Mouse (Mus musculus) c-Kit-positive CD71-positive TER-119-negative erythroid progenitor cells, embryonic 14.5 days (primary cell): ENCODE results near the gene Tbl1x.

Experiments used
- DNase-seq: peaks from one replicate; pipeline ENCODE4 v3.0.0-alpha.2; 2013; ENCODE audit warnings: low read depth

Gene Tbl1x

DNA sequence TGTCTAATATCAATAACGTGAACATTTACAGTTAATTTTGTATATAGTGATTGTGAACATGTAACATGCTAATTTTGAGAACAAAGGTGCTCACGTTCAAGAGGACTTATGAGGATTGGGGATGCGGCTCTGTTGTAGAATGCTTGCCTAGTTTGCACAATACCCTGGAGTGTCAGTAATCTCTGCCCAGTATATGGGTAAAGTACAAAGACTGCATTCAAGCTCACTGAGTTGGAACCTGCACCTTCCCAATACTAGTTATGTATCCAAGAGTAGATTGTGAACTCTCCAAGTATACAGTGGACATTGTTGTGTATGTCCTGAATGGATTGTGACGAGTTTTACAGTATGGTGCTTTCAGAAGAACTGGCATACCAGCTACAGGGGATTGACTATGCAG, 33.7 kb downstream of the Tbl1x start:
- DNase-seq, result no peak

DNA sequence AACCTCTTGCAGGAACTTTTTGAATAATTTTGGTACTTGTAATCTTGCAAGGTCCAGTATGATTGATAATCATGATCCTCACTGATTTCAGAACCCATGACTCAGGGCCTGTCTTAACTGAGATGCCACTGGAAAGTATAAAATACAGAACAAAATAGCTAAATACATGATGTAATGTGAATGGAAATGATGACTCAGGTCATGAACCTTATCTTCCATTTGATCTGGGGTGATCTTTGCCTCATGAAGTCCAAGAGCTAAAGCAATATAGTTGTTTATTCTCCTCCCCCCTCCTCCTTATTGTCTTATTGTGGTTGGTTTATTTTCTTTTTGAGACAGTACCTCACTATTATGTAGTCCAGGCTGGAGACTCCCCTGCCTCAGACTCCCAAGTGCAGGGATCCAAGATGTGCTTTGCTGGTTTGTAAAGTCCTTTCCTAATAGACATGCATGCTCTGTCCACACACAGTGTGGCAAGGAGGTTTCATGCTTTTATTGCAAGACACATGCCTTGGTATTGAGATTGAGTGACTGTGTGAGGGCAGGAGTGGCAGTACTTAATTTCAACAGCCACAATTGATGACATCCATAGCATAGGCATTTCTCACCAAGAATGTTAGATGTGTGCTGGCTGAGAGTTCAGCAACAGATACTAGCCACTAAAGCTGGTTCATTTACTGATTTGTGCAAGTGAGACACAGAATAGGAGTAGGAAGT, 34.7 kb downstream of the Tbl1x start:
- DNase-seq, result no peak

DNA sequence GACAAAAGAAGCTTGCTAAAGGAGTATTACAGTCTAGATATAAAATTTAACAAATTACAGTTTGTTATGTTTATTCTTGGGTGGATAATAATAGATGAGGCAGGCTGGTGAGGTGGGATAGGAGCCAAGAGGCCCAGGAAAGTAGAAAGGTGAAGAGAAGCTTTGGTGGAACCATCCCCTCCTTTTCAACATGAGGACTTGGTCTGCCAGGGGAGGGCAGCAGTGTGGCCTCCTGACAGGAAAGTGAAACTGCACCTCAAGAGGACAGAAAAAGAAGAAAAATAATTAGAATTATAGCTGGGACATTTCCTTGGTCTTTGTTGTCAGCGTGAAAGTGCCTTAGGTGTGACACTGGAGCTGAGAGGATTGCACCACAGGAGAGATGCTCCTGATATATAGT, 35.6 kb downstream of the Tbl1x start:
- peak; percentile 8 for DNase-seq

DNA sequence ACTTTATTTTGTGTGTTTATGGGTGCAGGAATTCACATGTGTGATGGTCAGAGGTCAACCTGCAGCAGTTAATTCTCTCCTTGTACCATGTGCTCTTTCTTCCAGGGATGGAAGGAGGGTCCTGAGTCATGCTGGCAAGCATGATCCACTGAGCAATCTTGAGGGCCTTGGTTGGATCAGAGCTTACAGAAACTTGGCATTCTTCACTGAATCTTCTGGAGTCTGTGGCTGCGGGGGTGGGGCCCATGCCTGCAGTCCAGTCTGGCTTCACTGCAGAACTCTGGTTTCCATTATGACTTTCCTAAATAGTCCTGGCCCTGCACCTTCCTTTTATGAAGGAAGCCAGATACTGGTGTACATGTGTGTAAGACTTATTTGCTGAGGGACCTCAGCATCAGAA, 38.1 kb downstream of the Tbl1x start:
- no peak for DNase-seq

DNA sequence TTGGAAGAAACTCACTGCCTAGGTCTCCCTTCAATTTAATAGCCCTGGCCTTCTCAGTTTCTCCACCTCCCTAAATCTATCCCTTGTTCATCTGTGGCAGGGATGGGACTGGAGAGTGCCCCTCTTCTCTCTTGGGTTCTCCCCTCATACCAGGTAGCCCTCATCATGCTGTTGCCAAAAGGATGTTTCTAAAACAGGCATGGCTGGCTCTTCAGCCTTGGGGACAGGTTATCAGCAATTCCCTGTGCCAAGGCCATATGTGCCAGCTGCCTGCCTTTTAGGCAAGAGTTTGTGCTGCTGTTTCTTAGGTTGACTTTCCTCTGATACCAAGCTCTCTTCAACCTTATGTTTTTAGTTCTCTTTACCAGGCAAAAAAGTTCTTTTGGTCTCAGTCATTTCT, 39.6 kb downstream of the Tbl1x start:
- no peak for DNase-seq

DNA sequence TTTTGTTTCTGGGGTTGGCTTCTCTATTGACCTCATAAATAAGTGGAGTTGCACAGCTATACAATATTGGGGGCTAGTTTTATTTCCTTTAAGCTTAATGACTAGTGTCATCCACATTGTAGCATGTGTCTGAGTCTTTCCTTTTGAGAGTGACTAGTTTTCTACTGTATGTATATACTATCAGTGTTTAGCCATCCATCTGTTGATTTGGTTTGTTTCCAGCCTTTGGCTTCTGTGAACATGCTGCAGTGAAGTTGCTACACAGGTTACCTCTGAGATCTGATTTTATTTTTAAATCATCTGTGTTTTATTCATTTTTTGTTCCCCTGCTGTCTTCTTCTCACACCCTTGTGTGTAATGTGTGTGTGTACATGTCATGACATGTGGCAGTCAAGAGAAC, 40.5 kb downstream of the Tbl1x start:
- DNase-seq, result no peak

DNA sequence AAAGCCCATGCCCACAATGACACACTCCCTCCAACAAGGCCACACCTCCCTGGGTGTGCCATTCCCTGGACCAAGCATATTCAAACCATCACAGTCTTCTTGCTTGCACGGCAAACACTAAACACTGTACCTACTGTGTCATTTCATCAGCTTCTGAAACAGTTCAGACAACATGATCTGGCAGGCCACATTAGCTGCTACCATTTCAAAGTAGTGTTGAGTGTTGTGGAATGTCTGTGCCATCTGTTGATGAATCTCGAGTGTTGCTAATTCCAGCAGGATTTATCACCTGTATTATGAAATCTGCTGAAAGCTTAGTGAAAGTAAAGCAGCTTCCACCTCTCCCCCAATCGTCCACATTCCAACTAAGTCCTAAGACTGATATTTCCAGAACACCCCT, 41.3 kb downstream of the Tbl1x start:
- DNase-seq, result no peak

DNA sequence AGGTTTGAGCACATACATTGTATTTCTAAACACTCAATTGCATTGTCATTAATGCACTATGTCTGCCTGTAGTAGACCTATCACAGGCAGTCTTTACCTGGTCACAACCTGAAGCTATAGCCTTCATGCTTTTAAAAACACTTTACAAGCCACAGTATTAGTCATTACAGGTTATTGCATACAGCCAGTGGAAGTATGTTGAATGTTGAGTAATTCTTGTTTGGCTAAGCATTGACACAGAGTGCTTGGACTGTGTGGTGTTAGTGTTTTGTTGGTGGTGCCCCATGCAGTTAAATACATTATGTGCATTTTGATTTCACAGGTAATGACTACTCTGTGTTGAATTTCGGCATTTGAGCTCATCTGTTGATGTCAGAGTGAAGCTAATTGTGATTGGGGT, 45.2 kb downstream of the Tbl1x start:
- DNase-seq, result no peak

DNA sequence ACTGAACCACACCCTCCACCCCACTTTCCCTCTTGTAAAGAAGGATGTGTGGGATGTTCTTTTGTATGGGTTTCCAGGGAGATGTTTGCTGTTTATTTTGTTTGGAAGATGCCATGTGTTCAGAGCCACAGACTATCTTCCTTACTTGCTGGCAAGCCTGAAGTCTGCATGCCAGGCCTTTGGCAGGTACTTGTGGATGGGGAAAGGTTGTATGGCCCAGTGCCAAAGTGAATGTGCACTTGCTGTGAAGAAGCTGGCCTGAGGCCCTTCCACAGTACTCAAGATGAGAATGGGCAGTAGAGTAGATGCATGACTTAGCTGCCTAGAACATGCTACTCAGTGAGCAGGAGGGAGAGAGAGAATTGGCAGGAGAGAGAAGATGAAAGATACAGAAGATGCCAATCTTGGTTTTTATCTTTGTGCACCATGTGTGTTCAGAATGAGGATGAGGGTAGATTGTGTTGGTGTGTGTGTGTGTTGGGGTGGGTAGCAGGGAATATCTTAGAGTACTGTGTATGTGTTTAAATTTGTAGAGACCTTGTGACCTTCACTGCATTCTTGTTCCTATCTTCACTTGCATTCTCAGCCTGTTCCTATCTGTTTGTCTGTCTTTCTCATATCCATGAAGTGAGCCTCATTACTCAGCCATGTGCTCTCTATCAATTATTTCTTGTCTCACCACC, 48.5 kb downstream of the Tbl1x start:
- DNase-seq, result no peak

DNA sequence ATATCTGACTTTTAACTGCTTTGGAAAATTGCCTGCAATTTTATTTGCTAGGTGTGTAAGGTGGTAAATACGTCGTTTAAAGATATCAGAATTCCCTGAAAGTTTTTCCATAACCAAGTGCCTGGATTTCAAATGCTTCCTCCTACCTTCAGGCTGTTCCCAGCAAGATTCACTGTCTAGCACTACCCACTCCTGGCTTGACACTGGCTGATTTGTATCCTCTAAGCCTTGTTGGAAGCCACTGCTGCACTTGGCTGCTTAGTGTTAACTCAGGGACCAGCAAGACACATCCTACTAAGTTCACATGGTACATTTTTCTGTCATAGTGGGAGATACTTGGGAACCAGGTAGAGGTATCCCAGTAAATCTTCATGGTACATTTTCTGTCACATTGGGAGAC, 52.8 kb downstream of the Tbl1x start:
- DNase-seq, result no peak

DNA sequence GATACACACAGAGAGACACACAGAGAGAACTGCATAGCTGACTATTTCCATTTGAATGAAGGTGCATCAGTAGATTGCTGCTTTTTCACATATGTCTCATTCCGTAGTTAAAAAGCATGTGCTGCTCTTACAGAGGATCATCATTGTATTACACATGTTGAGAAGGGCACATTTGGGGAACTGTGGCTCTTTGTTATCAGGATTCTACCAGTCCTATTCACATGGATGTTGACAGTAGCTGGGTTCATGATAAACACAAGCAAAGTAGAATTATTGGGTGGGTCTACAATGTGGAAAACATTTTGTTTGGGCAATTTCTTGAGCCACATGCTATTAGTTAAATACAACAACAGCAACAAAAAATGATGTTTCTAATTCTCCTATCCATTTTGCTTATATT, 55.9 kb downstream of the Tbl1x start:
- no peak for DNase-seq

DNA sequence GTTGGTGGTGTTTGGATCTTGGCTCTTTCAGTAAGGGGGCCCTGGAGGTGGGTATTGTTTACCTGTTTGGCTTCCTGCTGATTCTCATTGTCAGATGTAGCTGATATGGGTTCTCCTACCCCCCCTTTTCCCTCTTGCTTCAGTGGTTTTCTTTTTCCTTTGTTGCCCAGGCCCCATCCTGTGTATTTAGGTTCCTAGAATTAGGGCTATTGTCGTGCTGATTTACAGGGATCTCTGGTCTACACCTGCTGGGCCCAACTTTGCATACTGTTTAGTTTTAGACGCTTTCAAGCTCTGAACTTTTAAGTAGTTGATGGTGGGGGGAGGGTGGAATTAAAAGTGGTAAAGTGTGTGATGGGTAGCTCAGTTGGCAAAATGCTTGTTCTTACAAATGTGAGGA, 57.2 kb downstream of the Tbl1x start:
- no peak for DNase-seq

DNA sequence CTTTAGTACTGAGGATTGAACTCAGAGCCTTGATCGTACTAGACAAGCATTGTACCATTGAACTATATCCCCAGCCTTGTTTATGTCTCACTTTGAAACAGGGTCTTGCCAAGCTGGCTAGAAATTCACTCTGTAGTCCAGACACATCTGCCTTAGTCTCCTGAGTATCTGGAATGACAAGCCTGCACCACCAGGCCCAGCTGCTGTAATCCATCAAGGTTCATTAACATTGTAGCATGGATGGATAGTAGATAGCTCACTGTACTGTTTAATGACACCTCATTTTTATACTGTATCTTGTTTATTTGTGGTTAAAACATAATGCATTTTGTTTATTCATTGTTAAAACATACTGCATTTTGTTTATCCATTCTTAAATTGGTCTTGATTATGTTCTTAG, 62.9 kb downstream of the Tbl1x start:
- no peak for DNase-seq

DNA sequence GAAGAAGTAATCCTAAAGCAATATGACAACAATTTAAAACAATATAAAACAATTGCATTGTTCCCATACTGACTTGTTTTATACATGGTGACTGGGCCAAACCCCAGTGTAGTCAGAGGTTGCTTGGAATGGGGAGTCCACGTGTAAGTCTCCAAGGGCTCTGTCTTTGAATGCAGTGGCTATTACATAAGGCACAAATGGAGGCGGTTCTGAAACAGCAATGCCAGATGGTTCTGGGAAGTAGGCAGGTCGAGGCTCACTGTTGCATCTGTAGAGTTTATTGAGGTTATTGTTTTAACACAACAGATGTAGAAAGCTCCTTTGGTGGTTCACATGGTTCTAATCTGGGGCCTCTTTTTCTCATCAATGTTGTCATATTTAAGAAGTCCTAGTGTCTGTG, 66.3 kb downstream of the Tbl1x start:
- DNase-seq, result no peak

DNA sequence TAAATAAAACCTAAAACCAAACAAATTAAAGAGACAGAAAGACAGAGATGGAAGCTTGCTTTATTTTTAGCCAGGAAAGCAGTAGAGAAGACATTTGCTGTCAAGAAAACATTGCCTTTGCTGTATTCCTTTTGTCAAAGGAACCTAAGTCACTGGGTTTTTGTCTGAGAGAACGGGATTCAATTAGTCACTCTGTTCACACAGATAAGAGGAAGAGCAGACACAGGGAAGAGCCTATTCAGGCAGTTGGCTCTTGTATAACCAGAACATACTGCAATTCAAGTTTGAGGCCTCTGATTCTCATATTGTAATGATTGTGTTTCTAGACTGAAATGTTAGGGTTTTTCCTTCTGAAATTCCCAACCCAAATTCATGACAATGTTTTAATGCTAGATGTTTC, 67.4 kb downstream of the Tbl1x start:
- DNase-seq, result no peak

DNA sequence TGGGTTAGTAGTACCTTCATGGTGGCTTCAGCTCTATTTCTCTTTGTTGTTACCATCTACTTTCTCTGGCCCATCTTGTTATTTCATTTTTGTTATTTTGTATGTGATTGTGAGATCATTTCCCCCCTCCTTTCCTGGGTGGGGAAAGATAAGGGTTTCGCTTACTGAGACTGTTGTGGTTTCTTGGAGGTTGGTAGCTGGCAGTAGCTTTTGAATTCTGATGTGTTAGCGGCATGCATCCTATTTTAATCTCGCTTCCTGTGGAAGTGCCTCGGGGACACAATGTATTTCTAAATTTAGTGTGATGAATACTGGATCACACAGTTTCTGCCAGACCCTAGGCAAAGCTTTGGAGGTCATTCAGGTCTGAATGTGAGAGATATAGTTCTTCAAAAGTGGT, 69.2 kb downstream of the Tbl1x start:
- DNase-seq, result no peak

DNA sequence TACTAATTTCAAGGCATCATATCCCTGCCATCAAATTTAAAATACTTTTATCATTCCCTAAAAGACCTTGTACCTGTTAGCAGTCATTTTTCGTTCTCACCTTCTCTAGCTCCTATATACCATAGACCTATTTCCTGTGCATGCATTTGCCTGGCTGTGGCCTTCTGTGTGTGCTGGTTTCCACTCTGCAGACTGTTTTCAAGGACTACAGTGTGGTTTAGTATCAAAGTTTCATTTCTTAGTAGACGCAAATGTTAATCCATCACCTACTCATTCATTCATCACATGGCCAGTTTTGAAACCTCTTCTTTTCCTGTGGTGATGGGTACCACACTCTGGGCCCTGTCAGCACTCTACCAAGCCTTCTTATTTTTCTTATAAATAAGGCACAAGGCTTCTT, 75.2 kb downstream of the Tbl1x start:
- DNase-seq, result no peak

DNA sequence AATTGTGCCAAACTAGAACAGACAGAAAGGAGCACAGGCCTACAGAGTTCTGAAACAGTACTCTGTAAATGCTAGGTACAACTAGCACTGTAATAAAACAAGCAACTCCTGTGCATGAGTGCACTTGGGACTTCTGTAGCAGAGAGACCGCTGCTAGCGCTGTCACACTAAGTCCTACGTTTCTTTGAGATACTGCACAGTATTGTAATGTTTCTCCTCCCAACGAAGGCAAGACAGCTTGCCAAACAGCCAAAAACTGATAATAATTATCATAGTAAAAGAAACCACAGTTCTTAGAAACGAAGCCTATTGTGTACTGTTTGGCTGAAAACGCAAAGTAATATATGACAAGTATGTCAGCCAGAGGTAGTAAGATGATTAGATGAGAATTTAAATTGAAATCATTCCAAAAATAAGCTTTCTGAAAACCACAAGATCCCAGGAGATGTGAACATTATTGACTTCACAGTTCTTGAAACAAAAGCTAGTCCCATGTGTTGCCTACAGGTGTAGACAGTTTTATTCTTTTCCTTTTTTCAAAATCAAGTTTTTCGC, 83.9 kb downstream of the Tbl1x start:
- no peak for DNase-seq

DNA sequence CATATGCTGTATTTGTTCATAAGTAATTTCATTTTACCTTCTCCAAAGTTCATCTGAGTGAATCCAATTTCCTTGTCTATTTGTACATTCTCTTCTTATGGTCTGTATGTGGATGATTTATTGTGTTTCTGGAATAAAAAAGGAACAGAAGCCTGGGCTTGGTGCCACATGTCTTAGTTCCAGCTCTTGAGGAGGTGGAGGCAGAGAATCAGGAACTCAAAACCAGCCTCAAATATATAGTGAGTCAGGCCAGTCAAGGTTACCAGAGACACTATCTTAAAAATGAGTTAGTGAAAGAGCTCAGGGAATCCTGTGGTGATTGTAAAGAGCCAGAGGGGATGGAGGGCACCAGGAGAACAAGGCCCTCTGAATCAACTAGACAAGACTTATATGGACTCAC, 86.9 kb downstream of the Tbl1x start:
- no peak for DNase-seq

DNA sequence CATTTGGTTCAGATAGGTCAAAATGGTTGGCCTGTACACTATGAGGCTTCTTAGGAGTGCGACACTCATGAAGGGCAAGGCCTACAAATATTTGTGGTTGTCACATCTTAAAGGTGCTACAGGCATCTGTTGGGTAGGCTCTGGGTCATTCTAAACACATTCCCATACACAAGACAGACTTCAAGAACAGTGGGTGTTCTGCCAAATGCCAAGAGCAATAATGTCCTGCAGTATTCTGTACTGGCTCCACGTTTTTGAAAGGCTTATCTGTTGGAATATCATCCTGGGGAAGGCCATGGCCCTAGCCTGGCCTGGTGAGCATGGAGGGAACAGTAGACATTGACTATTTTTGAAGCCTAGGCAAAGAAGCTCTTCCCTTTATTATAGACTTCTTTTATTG, 87.9 kb downstream of the Tbl1x start:
- no peak for DNase-seq

DNA sequence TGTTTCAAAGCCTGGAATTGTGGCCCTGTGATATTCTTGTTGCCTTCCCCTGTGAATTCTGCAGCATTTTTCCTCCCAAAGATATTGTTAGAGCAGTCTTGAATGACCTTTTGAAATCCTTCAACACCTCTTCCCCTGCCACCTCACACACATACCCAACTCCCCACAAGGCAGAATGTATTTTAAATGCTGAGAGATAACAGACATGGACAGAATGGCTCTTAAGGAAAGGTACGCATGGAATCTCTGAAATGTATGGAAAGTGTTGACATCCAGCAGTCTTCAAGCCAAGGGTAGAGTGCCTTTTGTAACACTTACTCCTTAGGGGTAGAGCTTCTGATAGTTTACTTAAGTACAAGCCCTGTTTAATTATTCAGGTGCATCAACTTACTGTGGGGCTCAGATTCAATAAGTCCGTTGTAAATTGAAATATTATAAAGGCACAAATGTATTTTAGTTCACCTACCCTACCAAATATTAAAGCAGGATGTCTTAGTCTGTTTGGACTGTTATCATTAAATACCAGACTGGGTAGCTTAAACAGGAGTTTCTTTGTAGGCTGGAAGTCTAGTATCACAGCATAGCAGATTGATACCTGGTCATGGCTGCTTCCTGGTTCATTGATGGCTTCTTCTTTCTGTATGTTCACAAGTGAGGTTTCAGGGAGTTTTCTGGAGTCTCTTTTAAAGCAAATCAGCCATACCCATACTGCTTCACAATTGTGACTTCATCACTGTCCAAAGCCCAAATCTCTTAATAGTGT, 92.9 kb downstream of the Tbl1x start:
- no peak for DNase-seq

DNA sequence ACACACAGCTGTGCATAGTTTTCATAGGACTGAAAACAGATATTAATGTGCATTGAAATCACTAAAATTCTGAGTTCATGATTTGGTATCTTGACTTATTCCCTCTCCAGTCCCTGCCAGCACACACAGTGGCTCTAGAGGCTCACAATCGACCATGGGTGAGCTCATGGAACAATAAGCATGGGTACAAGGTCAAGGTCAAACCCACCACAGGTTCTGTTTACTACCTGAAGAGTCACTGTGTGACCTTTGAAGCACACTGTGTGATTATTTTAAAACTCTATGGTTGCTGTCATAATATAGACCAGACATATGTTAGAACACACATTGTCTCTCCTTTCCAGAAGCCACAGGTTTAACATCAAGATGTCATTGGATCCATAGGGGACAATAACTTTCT, 96.7 kb downstream of the Tbl1x start:
- no peak for DNase-seq
